Mouse (Mus musculus) hindbrain, embryonic 10.5 days (tissue): ENCODE results near the gene Mad2l1bp. TPM values are rescaled to one million over a fixed set of nuclear protein-coding genes. Genes with fewer than 3 reads are reported as not detected.

ENCODE experiments used
- DNase-seq: peaks from one replicate; pipeline ENCODE4 v3.0.0-alpha.2; 2017; ENCODE audit warnings: low spot score
- H3K27ac ChIP-seq: fragments of 300-500 bp; sonication (generic); 2 replicates; pipeline ENCODE4 v1.5.1; 2016; ENCODE audit warnings: mild to moderate bottlenecking, moderate library complexity
- H3K27me3 ChIP-seq: fragments of 300-500 bp; sonication (generic); 2 replicates; pipeline ENCODE4 v1.6.1; 2016; ENCODE audit warnings: mild to moderate bottlenecking; ENCODE audit not compliant: poor library complexity, insufficient read depth, severe bottlenecking
- H3K36me3 ChIP-seq: fragments of 300-500 bp; sonication (generic); 2 replicates; pipeline ENCODE4 v1.6.1; 2016; ENCODE audit warnings: mild to moderate bottlenecking, moderate library complexity
- H3K4me1 ChIP-seq: fragments of 300-500 bp; sonication (generic); replicated peaks from 2 replicates; pipeline ENCODE4 v1.6.1; 2016; ENCODE audit warnings: mild to moderate bottlenecking
- H3K4me3 ChIP-seq: fragments of 300-500 bp; sonication (generic); 2 replicates; pipeline ENCODE4 v1.5.1; 2016; ENCODE audit warnings: mild to moderate bottlenecking, moderate library complexity
- H3K9me3 ChIP-seq: fragments of 300-500 bp; sonication (generic); 2 replicates; pipeline ENCODE4 v1.6.1; 2016; ENCODE audit warnings: mild to moderate bottlenecking, moderate library complexity
- WGBS: fragments of 180-500 bp; shearing (Covaris S2); methylation state at CpG from one replicate; pipeline ENCODE4 v1.1.7; 2016; 5-methylcytosine and 5-hydroxymethylcytosine counted together
- polyA plus RNA-seq: library from polyadenylated mRNA; unstranded; fragments of >200 nt; fragmentation: Nextera tagmentation; extraction: Ambion mirVana; gene quantifications from 2 replicates; pipeline ENCODE4 v1.2.1, GENCODE M21; 2016

The Mad2l1bp gene
- polyA plus RNA-seq, 1 experiment from 2014 or later: 38.7 TPM

DNA sequence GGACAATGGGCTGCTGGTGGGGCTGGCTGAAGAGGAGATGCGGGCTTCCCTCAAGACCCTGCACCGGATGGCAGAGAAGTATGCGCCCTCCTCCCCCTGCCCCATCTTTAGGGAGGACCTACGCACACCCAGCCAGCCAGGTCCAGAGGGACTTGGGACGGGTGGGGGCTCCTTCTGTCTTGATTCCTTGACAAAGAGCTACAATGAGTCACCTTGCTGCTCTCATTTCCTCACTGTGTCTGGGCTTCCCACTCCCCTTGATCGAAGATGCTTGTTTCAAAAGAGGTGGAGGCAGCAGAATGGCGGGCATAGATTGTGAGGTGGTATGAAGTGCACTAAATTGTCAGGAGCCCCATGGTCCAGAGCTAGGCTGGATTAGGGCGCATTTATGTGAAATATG lies 10.9 kb upstream of the Mad2l1bp start:
- DNase-seq: no peak
- Histone ChIP-seq H3K4me3 (no peak overlapping the region), H3K27me3 (no peaks in the 10 kb centered on the region), H3K4me1 (peaks cover 30% of the 10 kb centered on the region), H3K36me3 (peaks cover 67% of the 10 kb centered on the region), H3K9me3 (no peaks in the 10 kb centered on the region), H3K27ac (no peak overlapping the region)
- 93% methylated on average over 8 of the region's 8 CpGs for WGBS

DNA sequence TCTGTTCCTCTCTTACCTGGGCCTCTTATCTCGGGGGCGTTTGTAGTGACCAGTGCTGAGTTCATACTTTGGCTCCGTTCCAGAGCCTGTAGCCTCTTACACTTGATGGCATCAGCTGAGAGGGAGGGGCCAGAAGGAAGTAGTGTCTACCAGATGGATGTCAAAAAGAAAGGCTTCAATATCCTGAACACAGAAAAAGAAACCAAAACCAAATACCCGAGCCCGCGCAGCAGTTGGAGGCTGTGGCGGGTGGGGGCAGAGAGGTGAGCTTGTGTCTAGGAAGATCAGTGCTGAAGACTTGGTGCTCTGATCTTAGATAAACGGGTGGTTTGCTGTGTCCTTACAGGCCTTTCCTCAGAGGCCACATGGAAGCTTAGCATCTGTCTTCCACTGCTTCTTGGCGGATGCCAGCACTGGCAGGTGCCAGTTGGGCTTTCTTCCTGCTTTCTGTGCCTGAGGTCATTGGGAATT lies 9.6 kb upstream of the Mad2l1bp start:
- peaks cover 54% of the 10 kb centered on the region for H3K36me3 ChIP-seq
- H3K4me1 ChIP-seq: peaks cover 30% of the 10 kb centered on the region
- 86% methylated on average over 9 of the region's 9 CpGs for WGBS
- H3K9me3 ChIP-seq: no peaks in the 10 kb centered on the region
- no peaks in the 10 kb centered on the region for H3K27me3 ChIP-seq
- H3K4me3 ChIP-seq: 0 out of 2 replicates have a peak overlapping the region, but pooled peaks have one; percentile 9
- no peak overlapping the region for H3K27ac ChIP-seq
- DNase-seq: no peak

DNA sequence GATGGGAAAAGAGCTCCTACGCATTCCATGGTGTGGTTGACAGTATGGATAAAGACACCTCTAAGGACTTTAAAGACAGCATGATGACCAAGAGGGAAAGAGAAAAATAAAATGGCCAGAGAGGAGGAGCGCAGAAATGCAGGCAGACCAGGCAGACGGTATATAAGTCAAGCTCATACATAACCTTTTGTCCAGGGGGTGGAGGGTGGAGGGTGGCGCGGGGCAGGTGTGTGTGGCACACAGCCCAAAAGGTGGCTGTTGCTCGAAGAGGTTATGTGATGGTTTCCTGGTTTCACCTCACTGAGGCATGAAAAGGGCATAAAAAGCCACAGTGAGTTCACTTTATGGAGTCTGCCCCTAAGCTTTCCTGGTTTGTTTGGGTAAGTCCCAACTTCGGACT lies 9.2 kb upstream of the Mad2l1bp start:
- Histone ChIP-seq H3K27ac (no peak overlapping the region), H3K4me1 (peaks cover 30% of the 10 kb centered on the region), H3K36me3 (peaks cover 50% of the 10 kb centered on the region), H3K27me3 (no peaks in the 10 kb centered on the region), H3K4me3 (0 out of 2 replicates have a peak overlapping the region, but pooled peaks have one; percentile 13), H3K9me3 (no peaks in the 10 kb centered on the region)
- DNase-seq: no peak
- 94% methylated on average over 7 of the region's 7 CpGs for WGBS

DNA sequence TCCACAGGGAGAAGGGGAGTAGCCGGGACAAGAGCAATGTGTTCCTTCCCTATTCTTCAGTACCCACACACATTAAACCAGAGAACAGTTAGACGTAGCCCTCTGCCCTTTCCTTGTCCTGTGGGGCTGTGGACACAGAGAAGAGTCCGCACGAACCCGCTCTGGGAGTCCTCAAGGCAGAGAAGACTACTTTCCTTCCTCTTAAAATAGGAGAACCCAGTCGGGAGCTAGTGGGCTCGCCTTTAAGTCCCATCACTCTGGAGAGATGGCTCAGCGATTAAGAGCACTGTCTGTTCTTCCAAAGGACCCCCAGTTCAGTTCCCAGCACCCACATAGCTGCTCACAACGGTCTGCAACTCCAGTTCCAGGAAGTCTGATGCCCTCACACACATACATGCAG lies 8.4 kb upstream of the Mad2l1bp start:
- Histone ChIP-seq H3K9me3 (no peaks in the 10 kb centered on the region), H3K27ac (peak overlapping the region; percentile 92), H3K4me3 (peak overlapping the region; percentile 68), H3K4me1 (peaks cover 30% of the 10 kb centered on the region), H3K36me3 (peaks cover 41% of the 10 kb centered on the region), H3K27me3 (no peaks in the 10 kb centered on the region)
- no peak for DNase-seq
- WGBS: 47% methylated on average over 9 of the region's 9 CpGs

DNA sequence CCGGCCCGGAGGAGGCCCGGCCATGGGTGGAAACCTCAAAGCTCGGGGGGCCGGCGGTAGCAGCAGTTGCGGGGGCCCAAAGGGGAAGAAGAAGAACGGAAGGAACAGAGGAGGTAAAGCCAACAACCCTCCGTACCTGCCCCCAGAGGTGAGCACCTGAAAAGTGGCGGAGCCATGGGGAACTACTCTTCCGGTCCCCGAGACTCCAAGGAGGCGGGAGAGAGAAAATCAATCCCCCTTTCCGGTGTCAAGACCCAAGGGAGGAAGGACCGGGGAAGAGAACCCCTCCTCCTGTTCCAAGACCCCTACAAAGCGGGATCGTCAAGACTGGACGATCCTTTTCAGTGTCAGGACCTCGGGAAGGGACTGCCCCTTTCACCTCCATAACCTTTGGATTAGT lies 7.8 kb upstream of the Mad2l1bp start:
- Histone ChIP-seq H3K36me3 (peaks cover 36% of the 10 kb centered on the region), H3K9me3 (no peaks in the 10 kb centered on the region), H3K27ac (peak overlapping the region; percentile 92), H3K27me3 (no peaks in the 10 kb centered on the region), H3K4me1 (peaks cover 30% of the 10 kb centered on the region), H3K4me3 (peak overlapping the region; percentile 68)
- 1% methylated on average over 19 of the region's 19 CpGs for WGBS
- DNase-seq: no peak

DNA sequence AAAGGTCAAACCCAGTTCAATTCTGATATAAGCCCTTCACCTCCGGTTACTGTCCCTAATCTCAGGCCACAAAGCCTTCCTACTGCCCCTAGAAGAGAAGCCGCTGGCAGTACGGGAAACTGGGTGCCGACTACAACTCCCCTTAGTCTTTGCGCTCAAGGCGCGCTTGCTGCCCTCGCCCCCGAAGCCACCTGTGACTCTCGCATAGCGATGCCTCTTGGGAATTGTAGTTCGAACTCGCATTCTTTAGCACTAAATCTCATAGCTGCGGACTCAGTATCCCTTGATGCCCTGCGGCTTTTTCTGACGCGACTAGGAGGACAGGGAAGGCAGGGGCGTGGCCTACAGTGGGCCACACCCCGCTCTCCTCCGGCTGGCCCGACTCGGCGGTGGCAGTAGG lies 7.3 kb upstream of the Mad2l1bp start, which contains the start of gene Gtpbp2:
Gene Gtpbp2, plus strand, starts transcription at position 347 of the 400 bp plus-strand sequence.
- peak within 1 kb of the TSS; percentile 92 for H3K27ac ChIP-seq
- H3K36me3 ChIP-seq: peaks cover 31% of the 10 kb centered on the region
- peaks cover 30% of the 10 kb centered on the region for H3K4me1 ChIP-seq
- DNase-seq: peak; percentile 96
- H3K4me3 ChIP-seq: peak within 1 kb of the TSS; percentile 68
- no peaks in the 10 kb centered on the region for H3K9me3 ChIP-seq
- no peaks in the 10 kb centered on the region for H3K27me3 ChIP-seq
- WGBS: under 1% methylated on average over 23 of the region's 23 CpGs

DNA sequence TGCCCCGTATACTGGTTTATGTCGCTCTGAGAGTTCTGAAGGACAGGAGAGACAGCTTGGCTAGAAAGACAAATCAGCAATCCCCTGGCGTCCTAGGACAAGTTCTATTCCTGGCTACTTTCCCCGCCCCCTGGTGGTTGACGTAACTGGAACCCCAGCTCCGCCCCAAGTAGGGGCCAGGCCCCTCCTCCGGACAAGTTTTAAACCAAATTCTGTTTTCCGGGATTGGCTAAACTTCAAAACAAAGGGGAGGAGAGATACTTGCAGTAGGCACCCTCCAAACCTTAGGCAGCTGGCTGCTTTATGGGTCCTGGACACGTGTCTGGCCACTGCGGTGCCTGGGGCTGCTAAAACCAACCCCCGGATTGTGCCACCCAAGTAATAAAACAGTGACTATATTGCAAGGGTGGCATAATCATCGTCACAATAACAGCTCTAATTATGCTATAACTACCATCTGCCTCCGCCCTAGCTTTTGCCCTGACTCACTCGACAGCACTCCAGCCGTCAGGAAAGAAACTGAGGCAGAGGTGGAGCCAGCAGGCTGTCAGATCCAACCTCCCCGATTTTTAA lies 6.8 kb upstream of the Mad2l1bp start:
- peak overlapping the region; percentile 68 for H3K4me3 ChIP-seq
- no peaks in the 10 kb centered on the region for H3K27me3 ChIP-seq
- under 1% methylated on average over 16 of the region's 16 CpGs for WGBS
- H3K4me1 ChIP-seq: peaks cover 30% of the 10 kb centered on the region
- H3K36me3 ChIP-seq: peaks cover 26% of the 10 kb centered on the region
- DNase-seq: peak; percentile 85
- no peaks in the 10 kb centered on the region for H3K9me3 ChIP-seq
- H3K27ac ChIP-seq: peak overlapping the region; percentile 92

DNA sequence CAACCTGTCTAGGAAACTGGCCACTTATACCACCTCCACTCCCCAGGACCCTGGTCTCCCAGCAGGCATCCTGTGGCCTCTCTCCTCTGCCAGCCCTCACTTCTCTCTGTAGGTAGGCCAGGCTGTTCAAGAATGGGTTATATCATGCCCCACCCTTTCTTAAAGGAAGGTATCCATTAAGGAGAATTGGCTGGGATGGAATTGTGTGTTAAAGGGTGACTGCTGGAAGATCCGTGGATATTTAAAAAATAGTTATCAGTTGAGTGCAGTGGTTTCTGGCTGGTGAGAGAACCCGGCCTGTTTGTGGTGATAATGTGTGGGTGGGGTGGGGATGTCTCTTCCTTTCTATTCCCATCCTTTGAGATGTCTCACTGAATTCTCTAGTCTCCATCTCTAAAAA lies 5.9 kb upstream of the Mad2l1bp start:
- H3K27ac ChIP-seq: peak overlapping the region; percentile 92
- DNase-seq: no peak
- H3K36me3 ChIP-seq: peaks cover 17% of the 10 kb centered on the region
- no peaks in the 10 kb centered on the region for H3K27me3 ChIP-seq
- peaks cover 30% of the 10 kb centered on the region for H3K4me1 ChIP-seq
- H3K4me3 ChIP-seq: peak overlapping the region; percentile 68; the same call in 1 of the 2 replicates
- no peaks in the 10 kb centered on the region for H3K9me3 ChIP-seq
- WGBS: 72% methylated on average over 2 of the region's 2 CpGs

DNA sequence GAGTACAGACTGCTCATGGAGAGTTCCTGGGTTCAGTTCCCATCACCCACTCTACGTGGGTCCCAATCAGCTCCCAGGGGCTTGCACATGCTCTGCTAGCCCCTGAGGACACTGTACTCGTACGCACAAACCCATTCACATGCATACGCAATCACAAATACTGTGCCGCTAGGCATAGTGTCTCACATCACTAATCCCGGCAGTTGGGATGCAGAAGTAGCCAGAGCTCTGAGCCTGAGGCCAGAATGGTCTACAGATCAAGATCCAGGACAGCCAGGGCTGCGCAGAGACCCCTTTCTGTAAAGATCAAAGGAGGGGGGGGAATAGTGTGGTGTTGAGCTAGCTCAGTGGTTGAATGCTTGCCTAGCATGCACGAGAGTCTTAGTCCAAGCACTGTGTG lies 3.8 kb upstream of the Mad2l1bp start:
- WGBS: 87% methylated on average over 8 of the region's 8 CpGs
- Histone ChIP-seq H3K36me3 (no peaks in the 10 kb centered on the region), H3K4me1 (peaks cover 30% of the 10 kb centered on the region), H3K27ac (no peak overlapping the region), H3K9me3 (no peaks in the 10 kb centered on the region), H3K4me3 (no peak overlapping the region), H3K27me3 (no peaks in the 10 kb centered on the region)
- DNase-seq: no peak

DNA sequence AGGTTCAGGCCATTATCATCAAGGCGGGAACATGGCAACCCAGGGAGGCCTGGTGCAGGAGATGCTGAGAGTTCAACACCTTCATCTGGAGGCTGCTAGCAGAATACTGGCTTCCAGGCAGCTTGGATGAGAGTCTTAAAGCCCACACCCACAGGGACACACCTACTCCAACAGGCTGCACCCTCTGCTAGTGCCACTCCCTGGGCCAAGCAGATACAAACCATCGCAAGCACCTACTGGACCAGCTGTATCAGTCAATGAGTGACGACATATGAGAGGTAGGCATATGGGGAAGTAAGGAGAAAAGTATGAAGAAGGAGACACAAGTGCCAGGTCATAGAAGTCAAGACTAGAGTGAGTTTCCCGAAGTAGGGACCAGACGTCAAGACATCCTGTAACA lies 3.3 kb upstream of the Mad2l1bp start:
- no peaks in the 10 kb centered on the region for H3K27me3 ChIP-seq
- no peak for DNase-seq
- no peak overlapping the region for H3K4me3 ChIP-seq
- WGBS: 84% methylated on average over 5 of the region's 5 CpGs
- H3K27ac ChIP-seq: no peak overlapping the region
- H3K9me3 ChIP-seq: no peaks in the 10 kb centered on the region
- H3K4me1 ChIP-seq: peaks cover 25% of the 10 kb centered on the region
- H3K36me3 ChIP-seq: peaks cover 2% of the 10 kb centered on the region

DNA sequence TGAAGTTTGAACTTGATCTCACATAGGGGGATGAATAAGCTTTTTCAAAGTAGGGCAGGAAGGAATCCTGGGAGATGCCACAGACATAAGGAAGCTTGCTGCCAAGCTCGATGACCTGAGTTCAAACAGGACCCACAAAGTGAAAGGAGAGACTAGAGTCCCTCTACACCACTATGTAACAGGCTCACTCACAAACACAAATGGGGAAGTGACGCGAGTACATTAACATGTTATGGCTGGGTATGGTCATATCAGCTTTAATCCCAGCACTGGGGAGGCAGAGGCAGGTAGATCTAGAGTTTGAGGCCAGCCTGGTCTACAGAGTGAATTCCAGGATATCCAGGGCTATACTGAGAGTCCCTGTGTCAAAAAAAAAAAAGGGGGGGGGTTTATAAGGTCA lies 983 bp upstream of the Mad2l1bp start:
- WGBS: 90% methylated on average over 3 of the region's 3 CpGs
- no peak for DNase-seq
- Histone ChIP-seq H3K36me3 (peaks cover 12% of the 10 kb centered on the region), H3K27me3 (no peaks in the 10 kb centered on the region), H3K9me3 (no peaks in the 10 kb centered on the region), H3K27ac (no peak overlapping the region), H3K4me3 (no peak overlapping the region), H3K4me1 (peaks cover 13% of the 10 kb centered on the region)

DNA sequence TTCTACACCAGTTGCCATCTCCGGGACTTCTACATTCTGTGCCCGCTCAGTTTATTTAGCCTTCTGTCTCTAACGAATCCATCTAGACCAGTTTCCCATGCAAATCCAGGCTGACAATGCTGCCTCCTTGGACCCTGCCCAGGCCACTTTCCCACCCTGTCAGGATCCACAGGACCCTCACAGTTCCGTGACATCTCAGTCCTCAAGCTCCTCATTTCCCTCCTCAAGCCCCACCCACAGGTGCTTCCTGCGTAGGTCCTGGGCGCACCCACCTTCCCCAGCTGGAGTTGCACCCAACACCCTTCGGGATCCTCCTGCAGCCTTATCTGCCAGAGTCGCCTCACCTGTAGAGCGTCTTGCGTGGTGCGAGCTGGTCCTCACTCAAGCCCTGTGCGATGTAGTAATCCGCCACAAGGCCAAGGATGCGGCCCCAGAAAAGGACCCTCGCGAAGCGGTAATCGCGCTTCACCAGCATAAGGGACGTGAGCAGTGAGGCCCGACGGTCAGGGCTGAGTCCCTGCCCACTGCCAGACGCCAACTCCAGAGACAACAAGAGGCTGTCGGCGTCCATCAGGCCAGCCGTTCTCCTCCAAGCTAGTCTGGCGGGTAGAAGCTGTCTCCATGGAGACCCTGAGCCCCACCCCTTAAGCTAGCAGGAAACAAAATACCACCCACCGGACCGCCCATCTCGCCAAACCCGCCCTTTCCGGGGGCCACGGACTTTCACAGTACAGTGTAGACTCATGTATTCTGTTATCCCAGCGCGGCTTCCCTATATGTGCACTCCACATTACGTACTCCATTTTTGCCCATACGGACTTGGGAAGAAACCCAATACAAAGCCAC lies 9.6 kb downstream of the Mad2l1bp start, which contains the start of gene Rsph9:
Gene Rsph9, minus strand, starts transcription at position 639 of the 846 bp plus-strand sequence.
- Histone ChIP-seq H3K4me1 (peaks cover 16% of the 10 kb centered on the region), H3K4me3 (peak within 1 kb of the TSS; percentile 59), H3K36me3 (peaks cover 37% of the 10 kb centered on the region), H3K9me3 (no peaks in the 10 kb centered on the region), H3K27ac (peak within 1 kb of the TSS; percentile 81), H3K27me3 (peaks cover 7% of the 10 kb centered on the region; the same call in 1 of the 2 replicates)
- DNase-seq: peak; percentile 82
- WGBS: 7% methylated on average over 37 of the region's 37 CpGs

DNA sequence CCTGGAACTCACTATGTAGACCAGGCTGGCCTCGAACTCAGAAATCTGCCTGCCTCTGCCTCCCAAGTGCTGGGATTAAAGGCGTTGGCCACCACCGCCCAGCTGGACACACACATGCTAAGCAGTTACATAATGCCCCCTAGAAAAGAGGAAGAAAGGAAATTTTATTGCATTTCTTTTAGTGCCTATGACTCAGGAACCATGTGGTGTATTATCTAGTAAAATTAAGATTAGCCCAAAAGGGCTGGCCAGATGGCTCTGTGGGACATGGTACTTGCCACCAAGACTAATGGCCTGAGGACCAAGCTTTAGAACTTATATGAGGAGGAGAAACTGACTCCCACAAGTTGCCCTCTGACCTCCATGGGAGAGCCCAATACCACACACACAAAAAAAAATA lies 13.5 kb downstream of the Mad2l1bp start:
- H3K27ac ChIP-seq: no peak overlapping the region
- peaks cover 7% of the 10 kb centered on the region; the same call in 1 of the 2 replicates for H3K27me3 ChIP-seq
- no peak for DNase-seq
- peaks cover 16% of the 10 kb centered on the region for H3K4me1 ChIP-seq
- 91% methylated on average over 3 of the region's 3 CpGs for WGBS
- no peaks in the 10 kb centered on the region for H3K9me3 ChIP-seq
- peaks cover 6% of the 10 kb centered on the region; the same call in 1 of the 2 replicates for H3K36me3 ChIP-seq
- no peak overlapping the region for H3K4me3 ChIP-seq
